Mouse (Mus musculus) erythroblast, embryonic 14.5 days (primary cell): ENCODE results near the gene Trmt1l.

Experiments used
- GATA1 ChIP-seq: IDR thresholded peaks from 2 replicates; pipeline ENCODE4 v1.6.1; 2012; ENCODE audit warnings: low read length, inconsistent platforms, mixed read lengths
- TAL1 ChIP-seq: IDR thresholded peaks from 3 replicates; pipeline ENCODE4 v1.6.1; 2012; ENCODE audit warnings: low read length, inconsistent platforms, mixed read lengths

GRCm38 (mm10) chr1:151449866-151450265 is 21.5 kb downstream of the Trmt1l start:
- no peak for TF ChIP-seq TAL1
- no peak for TF ChIP-seq GATA1
